Mouse (Mus musculus): ENCODE measurements around the gene Parva. TPM values are rescaled to one million over a fixed set of nuclear protein-coding genes. Genes with fewer than 3 reads are reported as not detected.

Gene Parva
- polyA plus RNA-seq, 1 experiment from 2014 or later, result 66.2 TPM

DNA sequence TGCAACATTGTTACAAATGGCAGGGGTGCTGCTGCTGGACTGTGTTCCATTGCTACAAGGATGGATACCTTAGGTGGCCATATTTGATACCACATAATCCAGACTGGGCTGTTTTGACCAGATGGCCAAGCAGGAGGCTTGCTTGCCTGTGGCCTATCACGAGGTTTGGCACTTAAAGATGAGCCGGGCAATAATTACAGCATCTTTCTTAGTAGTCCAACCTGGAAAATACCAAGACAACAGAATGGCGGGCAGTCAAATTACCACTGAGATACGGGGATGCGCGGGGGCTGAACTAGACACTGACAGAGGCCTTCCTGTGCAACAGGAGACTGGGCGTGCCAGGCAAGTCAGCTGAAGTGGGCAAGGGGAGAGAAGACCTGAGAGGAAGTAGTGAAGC is 55.3 kb downstream of the Parva start:
- peaks cover 32% of the 10 kb centered on the region for H3K4me1 ChIP-seq
- WGBS, result 90% methylated on average over 7 of the region's 7 CpGs
- H3K27me3 ChIP-seq, result no peaks in the 10 kb centered on the region
- H3K4me3 ChIP-seq, result no peak overlapping the region
- no peak for ATAC-seq (ENCODE audit: low FRiP score)
- 0 out of 2 replicates have a peak overlapping the region, but pooled peaks have one; percentile 0 for H3K27ac ChIP-seq
- no peak overlapping the region for H3K4me2 ChIP-seq (replicated peaks)
- no peak overlapping the region for H3K9ac ChIP-seq
- no peaks in the 10 kb centered on the region for H3K36me3 ChIP-seq
- no peaks in the 10 kb centered on the region for H3K9me3 ChIP-seq (replicated peaks)

DNA sequence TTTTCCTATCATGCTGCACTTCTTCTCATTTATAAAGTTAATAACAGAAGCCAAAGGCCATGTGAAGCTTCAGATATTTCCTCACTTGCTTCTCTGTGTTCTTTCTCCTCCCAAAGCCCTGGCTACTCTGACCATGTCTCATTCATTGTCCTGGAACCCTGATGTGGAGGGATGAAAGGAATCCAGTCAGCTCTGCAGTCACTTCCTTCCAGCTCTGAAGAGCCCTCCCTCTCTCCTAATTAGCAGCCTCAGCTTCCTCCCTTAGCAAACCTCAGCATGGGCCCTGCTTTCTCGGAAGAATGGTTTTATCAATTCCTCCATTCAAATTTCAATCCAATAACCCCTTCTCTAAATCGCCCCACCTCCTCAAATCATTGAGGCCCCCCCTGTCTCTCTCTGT is 56.1 kb downstream of the Parva start:
- Histone ChIP-seq H3K27me3 (no peaks in the 10 kb centered on the region), H3K27ac (no peak overlapping the region), H3K36me3 (no peaks in the 10 kb centered on the region), H3K4me2 (replicated peaks) (no peak overlapping the region), H3K9ac (peak overlapping the region; percentile 27), H3K9me3 (replicated peaks) (no peaks in the 10 kb centered on the region), H3K4me3 (no peak overlapping the region), H3K4me1 (peaks cover 32% of the 10 kb centered on the region)
- WGBS, result 10% methylated on average over 2 of the region's 2 CpGs
- ATAC-seq (ENCODE audit: low FRiP score), result no peak

DNA sequence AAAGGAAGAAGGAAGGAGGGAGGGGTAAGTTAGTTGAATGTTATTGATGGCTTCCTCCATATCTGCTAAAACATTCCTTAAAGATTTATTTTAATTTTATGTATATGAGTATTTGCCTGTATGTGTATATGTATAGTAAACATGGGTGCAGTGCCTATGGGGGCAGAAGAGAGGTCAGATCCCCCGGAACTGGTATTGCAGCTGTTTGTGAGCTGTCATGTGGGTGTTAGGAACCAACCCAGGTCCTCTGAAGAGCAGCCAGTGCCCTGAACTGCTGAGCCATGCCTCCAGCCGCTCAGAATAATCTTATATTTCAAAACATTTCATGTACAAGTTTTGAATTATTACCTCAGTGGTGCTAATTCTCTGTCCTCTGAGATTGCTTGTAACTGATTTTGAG is 63.5 kb downstream of the Parva start:
- H3K4me1 ChIP-seq, result peaks cover 16% of the 10 kb centered on the region
- no peaks in the 10 kb centered on the region; the same call in 1 of the 2 replicates for H3K27me3 ChIP-seq
- H3K36me3 ChIP-seq, result no peaks in the 10 kb centered on the region
- H3K4me2 ChIP-seq (replicated peaks), result no peak overlapping the region
- H3K9ac ChIP-seq, result no peak overlapping the region
- H3K27ac ChIP-seq, result no peak overlapping the region
- ATAC-seq (ENCODE audit: low FRiP score), result no peak
- H3K9me3 ChIP-seq (replicated peaks), result no peaks in the 10 kb centered on the region
- WGBS, result 62% methylated on average over 2 of the region's 2 CpGs
- H3K4me3 ChIP-seq, result no peak overlapping the region

- WGBS, result 82% methylated on average over 1 of the region's 1 CpGs
- ATAC-seq (ENCODE audit: low FRiP score), result no peak
- Histone ChIP-seq H3K9me3 (replicated peaks) (no peaks in the 10 kb centered on the region), H3K4me3 (no peak overlapping the region), H3K9ac (no peak overlapping the region), H3K27ac (no peak overlapping the region), H3K27me3 (no peaks in the 10 kb centered on the region; the same call in 1 of the 2 replicates), H3K4me2 (replicated peaks) (no peak overlapping the region), H3K4me1 (peaks cover 21% of the 10 kb centered on the region), H3K36me3 (no peaks in the 10 kb centered on the region)
Measured at GRCm38 (mm10) chr7:112491737-112492136, 64.4 kb downstream of the Parva start.

- H3K9me3 ChIP-seq (replicated peaks), result no peaks in the 10 kb centered on the region
- 58% methylated on average over 8 of the region's 8 CpGs for WGBS
- peaks cover 37% of the 10 kb centered on the region for H3K4me1 ChIP-seq
- no peaks in the 10 kb centered on the region for H3K36me3 ChIP-seq
- H3K27me3 ChIP-seq, result no peaks in the 10 kb centered on the region; the same call in 1 of the 2 replicates
- no peak overlapping the region for H3K4me3 ChIP-seq
- ATAC-seq (ENCODE audit: low FRiP score), result no peak
- H3K27ac ChIP-seq, result no peak overlapping the region
- H3K9ac ChIP-seq, result no peak overlapping the region
- H3K4me2 ChIP-seq (replicated peaks), result no peak overlapping the region
Measured at GRCm38 (mm10) chr7:112495950-112496349, 68.6 kb downstream of the Parva start.

- Histone ChIP-seq H3K9me3 (replicated peaks) (no peaks in the 10 kb centered on the region), H3K9ac (no peak overlapping the region), H3K36me3 (no peaks in the 10 kb centered on the region), H3K4me2 (replicated peaks) (no peak overlapping the region), H3K27ac (no peak overlapping the region), H3K4me1 (peaks cover 43% of the 10 kb centered on the region), H3K27me3 (no peaks in the 10 kb centered on the region; the same call in 1 of the 2 replicates), H3K4me3 (no peak overlapping the region)
- ATAC-seq (ENCODE audit: low FRiP score), result no peak
- 70% methylated on average over 7 of the region's 7 CpGs for WGBS
Measured at GRCm38 (mm10) chr7:112496921-112497320, 69.6 kb downstream of the Parva start.

- no peak overlapping the region for H3K27ac ChIP-seq
- H3K36me3 ChIP-seq, result no peaks in the 10 kb centered on the region
- ATAC-seq (ENCODE audit: low FRiP score), result no peak
- WGBS, result 54% methylated on average over 9 of the region's 9 CpGs
- H3K4me2 ChIP-seq (replicated peaks), result no peak overlapping the region
- no peak overlapping the region for H3K4me3 ChIP-seq
- peaks cover 59% of the 10 kb centered on the region for H3K4me1 ChIP-seq
- H3K9me3 ChIP-seq (replicated peaks), result no peaks in the 10 kb centered on the region
- no peaks in the 10 kb centered on the region; the same call in 1 of the 2 replicates for H3K27me3 ChIP-seq
- H3K9ac ChIP-seq, result no peak overlapping the region
Measured at GRCm38 (mm10) chr7:112498591-112499301, 71.4 kb downstream of the Parva start.

DNA sequence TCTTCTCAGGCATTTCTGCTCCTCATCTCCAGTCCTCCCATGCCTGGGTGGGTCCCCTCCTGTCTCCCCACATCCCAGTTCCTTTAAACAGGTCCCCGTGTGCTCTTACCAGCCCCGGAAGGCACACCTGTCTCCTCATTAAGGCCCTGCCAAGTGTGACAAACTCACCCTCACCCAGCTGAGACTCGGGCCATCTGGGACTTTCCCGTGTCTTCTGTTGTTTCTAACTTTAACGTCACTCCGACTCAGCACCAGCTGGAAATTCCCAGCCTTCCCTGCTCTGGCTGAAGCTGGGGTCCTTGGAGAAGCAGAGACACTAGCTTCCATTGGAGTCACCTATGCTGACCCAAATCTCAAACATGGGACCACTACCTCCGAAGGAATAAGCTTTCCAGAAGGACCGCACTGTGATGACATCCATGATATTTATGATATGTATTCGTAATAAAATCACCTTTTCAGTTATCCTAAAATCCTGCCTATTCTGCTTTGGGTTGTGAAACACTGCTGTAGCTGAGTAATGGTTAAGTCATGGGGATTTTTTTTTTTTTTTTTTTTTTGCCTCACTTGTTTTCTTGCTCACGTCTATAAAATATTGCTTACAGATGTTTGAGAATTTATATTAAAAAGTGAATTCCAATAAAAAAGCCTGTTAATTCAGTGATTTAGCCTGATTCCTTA is 72.3 kb downstream of the Parva start:
- H3K4me1 ChIP-seq, result peaks cover 54% of the 10 kb centered on the region
- WGBS, result 46% methylated on average over 10 of the region's 10 CpGs
- no peaks in the 10 kb centered on the region for H3K9me3 ChIP-seq (replicated peaks)
- no peak for ATAC-seq (ENCODE audit: low FRiP score)
- H3K36me3 ChIP-seq, result no peaks in the 10 kb centered on the region
- H3K4me3 ChIP-seq, result no peak overlapping the region
- no peak overlapping the region for H3K9ac ChIP-seq
- no peak overlapping the region for H3K27ac ChIP-seq
- no peaks in the 10 kb centered on the region; the same call in 1 of the 2 replicates for H3K27me3 ChIP-seq
- no peak overlapping the region for H3K4me2 ChIP-seq (replicated peaks)

DNA sequence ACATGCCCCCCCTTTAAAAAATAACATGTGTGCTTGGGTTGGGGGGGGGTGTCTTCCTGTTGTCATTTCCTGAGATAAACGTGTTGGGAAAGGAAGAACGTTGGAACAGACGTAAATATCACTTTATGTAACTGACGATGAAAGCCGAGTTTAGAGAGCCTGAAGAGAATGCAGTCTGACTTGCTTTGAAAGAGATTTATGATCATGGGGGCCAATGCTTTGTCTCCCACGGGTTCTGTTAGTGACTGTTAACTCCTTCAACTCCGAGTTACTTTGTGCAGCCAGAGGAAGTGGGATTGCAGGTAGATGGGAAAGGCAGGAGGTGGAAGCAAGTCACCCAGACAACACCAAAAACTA is 72.8 kb downstream of the Parva start:
- Histone ChIP-seq H3K9me3 (replicated peaks) (no peaks in the 10 kb centered on the region), H3K4me3 (no peak overlapping the region), H3K36me3 (no peaks in the 10 kb centered on the region), H3K4me2 (replicated peaks) (no peak overlapping the region), H3K4me1 (peaks cover 52% of the 10 kb centered on the region), H3K27me3 (no peaks in the 10 kb centered on the region; the same call in 1 of the 2 replicates), H3K9ac (no peak overlapping the region), H3K27ac (no peak overlapping the region)
- no peak for ATAC-seq (ENCODE audit: low FRiP score)
- 28% methylated on average over 7 of the region's 7 CpGs for WGBS

GRCm38 (mm10) chr7:112502050-112502809 is 74.9 kb downstream of the Parva start:
- no peaks in the 10 kb centered on the region for H3K9me3 ChIP-seq (replicated peaks)
- H3K36me3 ChIP-seq, result no peaks in the 10 kb centered on the region
- H3K27me3 ChIP-seq, result no peaks in the 10 kb centered on the region
- H3K4me1 ChIP-seq, result peaks cover 43% of the 10 kb centered on the region
- no peak for ATAC-seq (ENCODE audit: low FRiP score)
- peak overlapping the region; percentile 9; the same call in 1 of the 2 replicates for H3K27ac ChIP-seq
- no peak overlapping the region for H3K9ac ChIP-seq
- 29% methylated on average over 18 of the region's 18 CpGs for whole genome bisulfite sequencing
- peak overlapping the region; percentile 19; the same call in 1 of the 2 replicates for H3K4me2 ChIP-seq (replicated peaks)
- H3K4me3 ChIP-seq, result no peak overlapping the region

DNA sequence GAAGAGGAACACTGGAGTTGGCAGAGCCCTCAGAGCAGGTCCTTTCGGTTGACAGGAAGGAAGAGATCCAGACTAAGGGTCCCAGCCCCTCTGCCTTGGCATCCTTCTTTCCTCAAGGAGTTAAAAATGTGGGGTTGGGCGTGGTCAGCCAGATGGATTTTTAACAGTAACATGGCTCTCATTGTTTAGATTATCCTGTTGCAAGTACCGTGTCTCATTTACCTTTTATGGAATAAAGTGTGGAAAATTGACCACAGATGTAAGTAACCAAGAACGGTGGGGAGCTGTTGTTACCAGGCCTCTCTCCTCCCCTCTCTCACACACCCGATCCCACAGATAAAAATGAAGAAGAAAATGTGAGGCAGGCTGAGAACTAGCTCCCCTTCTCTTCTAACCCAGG is 75.5 kb downstream of the Parva start:
- Histone ChIP-seq H3K9me3 (replicated peaks) (no peaks in the 10 kb centered on the region), H3K27me3 (no peaks in the 10 kb centered on the region), H3K36me3 (no peaks in the 10 kb centered on the region), H3K27ac (peak overlapping the region; percentile 69), H3K4me2 (replicated peaks) (no peak overlapping the region), H3K9ac (no peak overlapping the region), H3K4me1 (peaks cover 43% of the 10 kb centered on the region), H3K4me3 (no peak overlapping the region)
- WGBS, result 27% methylated on average over 5 of the region's 5 CpGs
- ATAC-seq (ENCODE audit: low FRiP score), result no peak

- Histone ChIP-seq H3K9ac (no peak overlapping the region), H3K27ac (peak overlapping the region; percentile 69), H3K4me3 (no peak overlapping the region), H3K9me3 (replicated peaks) (no peaks in the 10 kb centered on the region), H3K36me3 (no peaks in the 10 kb centered on the region), H3K4me2 (replicated peaks) (no peak overlapping the region), H3K4me1 (peaks cover 43% of the 10 kb centered on the region), H3K27me3 (no peaks in the 10 kb centered on the region)
- WGBS, result 64% methylated on average over 6 of the region's 6 CpGs
- no peak for ATAC-seq (ENCODE audit: low FRiP score)
Measured at GRCm38 (mm10) chr7:112503448-112503847, 76.1 kb downstream of the Parva start.
